Mouse (Mus musculus) c-Kit-positive CD71-positive TER-119-positive erythroid progenitor cells, embryonic 14.5 days (primary cell): ENCODE data around the gene 1700023F06Rik.
A peak's percentile ranks its signal among the peaks of the same experiment; 100 is the strongest.

Source experiments
- DNase-seq: peaks from one replicate; pipeline ENCODE4 v3.0.0-alpha.2; 2013; ENCODE audit warnings: low spot score

1700023F06Rik gene

GRCm38 (mm10) chr11:103208458-103208857 is at the start of gene 1700023F06Rik:
TSS of gene 1700023F06Rik (minus strand) at chr11:103208558.
- DNase-seq: no peak

DNA sequence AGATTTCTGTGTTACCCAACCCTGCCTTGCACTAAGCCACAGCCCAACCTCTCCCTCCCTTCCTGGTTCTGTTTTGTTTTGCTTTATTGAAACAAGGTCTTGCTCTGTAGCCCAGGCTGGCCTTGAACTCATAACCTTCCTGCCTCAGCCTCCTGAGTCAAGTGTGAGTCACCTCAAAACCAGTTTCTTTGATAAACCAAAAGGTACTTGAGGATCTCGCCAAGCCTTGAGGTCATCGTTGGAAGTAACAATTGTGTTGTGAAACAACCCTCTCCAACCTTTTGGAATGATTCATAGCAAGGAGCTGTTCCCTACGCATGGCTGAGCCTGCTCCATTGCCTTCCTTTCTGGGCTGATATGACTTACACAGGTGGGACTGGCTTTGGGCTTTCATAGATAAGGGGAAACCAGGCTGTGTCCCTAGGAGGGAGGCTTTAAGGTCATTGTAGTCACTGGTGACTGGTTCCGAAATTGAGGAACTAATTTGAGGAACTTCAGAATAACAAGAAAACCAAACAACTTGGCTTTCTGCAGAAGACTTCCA is 49.7 kb upstream of the 1700023F06Rik start:
- DNase-seq: no peak

- no peak for DNase-seq
These were observed 45.2 kb upstream of the 1700023F06Rik start for GRCm38 (mm10) chr11:103253605-103254004.

GRCm38 (mm10) chr11:103252380-103252779 is 44.0 kb upstream of the 1700023F06Rik start:
- no peak for DNase-seq

GRCm38 (mm10) chr11:103250324-103250723 is 42.0 kb upstream of the 1700023F06Rik start:
- DNase-seq: no peak

DNA sequence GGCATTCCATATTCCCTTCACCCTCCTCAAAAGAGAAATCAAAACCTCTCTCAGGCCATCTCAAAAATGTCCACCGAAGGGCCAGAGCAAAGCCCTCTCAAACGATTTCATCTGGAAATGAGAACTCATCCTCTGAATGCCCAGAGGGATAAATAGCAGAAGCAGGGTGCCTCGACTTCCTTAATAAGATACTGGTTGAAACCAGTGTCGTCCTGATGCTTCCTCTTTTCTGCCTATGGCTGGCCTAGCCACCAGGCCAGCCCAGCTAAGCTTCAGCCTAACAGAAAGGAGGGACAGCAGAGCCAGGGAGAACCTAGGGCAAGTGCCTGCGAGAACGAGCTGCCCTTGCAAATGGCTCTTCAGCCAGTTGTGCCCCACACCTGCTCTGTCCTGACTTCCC is 41.2 kb upstream of the 1700023F06Rik start:
- no peak for DNase-seq

GRCm38 (mm10) chr11:103248837-103249236 is 40.5 kb upstream of the 1700023F06Rik start:
- no peak for DNase-seq

GRCm38 (mm10) chr11:103247504-103248177 is 39.3 kb upstream of the 1700023F06Rik start:
- no peak for DNase-seq

- DNase-seq: no peak
These were observed 38.5 kb upstream of the 1700023F06Rik start for GRCm38 (mm10) chr11:103246731-103247290.

- no peak for DNase-seq
These were observed 37.8 kb upstream of the 1700023F06Rik start for GRCm38 (mm10) chr11:103246081-103246730.

GRCm38 (mm10) chr11:103244856-103245255 is 36.5 kb upstream of the 1700023F06Rik start:
- DNase-seq: no peak

DNA sequence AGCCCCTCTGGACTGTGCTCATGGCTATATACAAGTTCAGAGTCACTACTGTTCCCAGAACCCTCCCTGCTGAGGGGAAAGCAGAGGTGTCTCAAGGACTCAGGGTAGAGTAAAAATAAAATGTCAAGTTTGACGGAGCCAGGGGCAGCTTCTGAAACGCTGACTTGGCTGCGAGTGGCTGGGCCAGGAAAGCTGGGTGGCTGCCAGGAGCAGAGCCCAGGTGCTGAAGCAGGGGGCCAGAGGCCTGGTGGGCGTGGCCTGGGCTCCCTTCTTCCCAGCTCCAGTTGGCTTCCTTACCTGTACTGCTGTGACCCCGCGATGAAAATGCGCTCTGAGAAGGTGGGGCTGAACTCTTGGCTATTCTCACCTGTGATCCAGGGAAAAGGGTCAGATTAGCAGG is 32.4 kb upstream of the 1700023F06Rik start:
- DNase-seq: no peak

DNA sequence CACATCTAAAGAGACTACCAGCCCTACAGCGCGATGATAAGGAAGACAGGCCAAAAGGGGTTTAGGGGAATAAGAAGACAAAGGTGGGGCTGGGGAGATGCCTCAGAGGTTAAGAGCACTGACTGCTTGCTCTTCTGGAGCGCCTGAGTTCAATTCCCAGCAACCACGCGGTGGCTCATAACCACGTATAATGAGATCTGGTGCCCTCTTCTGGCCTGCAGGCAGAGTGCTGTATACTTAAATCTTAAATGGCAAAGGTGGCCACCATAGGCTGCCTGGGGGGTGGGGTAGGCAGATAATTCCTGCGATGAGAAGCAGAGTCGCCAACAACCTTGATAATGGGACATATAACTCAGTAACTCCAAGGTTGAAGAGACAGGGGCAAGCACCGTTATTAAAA is 29.4 kb upstream of the 1700023F06Rik start:
- no peak for DNase-seq

DNA sequence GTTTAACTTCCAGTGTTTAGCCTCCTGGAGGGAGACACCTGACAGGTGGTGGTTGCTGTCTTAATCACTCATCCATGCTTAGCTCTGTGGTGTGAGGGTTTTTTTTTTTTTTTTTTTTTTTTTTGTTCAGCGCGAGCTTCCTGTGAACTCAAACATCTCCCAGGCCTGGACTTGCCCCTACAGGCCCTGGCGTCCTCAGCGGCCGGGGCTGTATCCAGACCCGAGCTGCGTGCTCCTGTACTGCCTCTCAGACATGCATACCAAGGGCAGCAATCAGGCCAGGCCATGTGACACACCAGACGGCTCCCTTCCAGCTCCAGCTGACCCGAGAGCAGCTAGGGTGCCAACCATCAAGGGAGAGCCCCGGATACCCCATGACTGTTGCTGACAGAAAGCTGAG is 28.5 kb upstream of the 1700023F06Rik start:
- no peak for DNase-seq

DNA sequence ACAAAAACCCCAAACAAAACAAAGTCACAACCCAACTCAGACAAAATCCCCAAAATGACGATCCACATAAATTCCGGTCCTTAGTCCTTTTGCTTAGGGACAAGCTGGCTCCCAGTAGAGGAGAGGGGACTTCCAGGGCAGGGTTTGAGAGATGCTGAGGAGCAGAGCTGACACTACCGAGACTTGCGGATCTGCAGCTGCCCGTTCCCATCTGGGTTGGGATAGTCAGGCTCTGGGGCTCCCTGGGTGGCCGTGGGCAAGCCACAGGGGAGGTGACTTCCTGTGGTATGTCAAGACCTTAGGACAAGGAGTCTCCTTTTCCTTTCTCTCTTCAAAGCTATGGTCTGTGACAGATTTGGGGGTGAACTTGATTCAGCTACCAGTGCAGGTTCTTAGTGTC is 28.1 kb upstream of the 1700023F06Rik start:
- no peak for DNase-seq

GRCm38 (mm10) chr11:103235702-103236101 is 27.3 kb upstream of the 1700023F06Rik start:
- DNase-seq: no peak

DNA sequence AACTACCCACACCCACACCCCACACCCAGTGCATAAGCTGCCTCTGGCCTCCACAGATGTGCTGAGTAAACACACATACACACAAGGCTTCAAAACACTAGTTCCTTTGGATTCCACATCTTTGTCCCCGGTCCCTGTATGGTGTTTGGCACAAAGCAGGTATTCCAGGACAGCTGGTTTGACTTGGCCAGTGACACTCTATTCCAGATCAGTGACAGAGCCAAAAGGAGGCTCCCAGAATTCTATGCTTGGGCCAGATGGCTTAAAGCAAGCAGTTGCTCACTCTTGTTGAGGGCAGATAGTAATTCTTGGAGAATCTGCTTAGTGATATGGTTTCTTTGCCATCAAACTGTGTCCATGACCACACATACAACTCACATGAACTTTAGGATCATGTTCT is 26.1 kb upstream of the 1700023F06Rik start:
- no peak for DNase-seq

GRCm38 (mm10) chr11:103232966-103233365 is 24.6 kb upstream of the 1700023F06Rik start:
- DNase-seq: peak; percentile 38

DNA sequence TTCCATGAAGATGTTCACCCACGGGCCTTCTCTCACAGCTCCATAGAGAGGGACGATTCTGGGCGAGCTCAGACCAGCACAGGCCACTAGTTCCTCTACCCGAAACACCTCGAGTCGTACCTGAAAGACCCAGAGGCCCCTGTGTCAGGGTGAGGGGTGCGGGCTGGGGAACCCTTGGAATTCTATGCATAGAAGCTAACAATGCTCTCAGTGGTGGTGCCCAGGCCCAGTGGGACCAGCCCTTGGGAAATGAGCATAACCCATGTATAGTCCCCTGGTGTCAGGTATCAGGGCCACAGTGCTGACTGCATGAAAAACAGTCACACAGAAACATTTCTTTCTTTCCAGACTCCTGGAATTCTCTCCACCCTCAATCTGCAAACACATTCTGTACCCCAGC is 23.0 kb upstream of the 1700023F06Rik start:
- DNase-seq: no peak

- DNase-seq: no peak
These were observed 22.3 kb upstream of the 1700023F06Rik start for GRCm38 (mm10) chr11:103230626-103231025.

DNA sequence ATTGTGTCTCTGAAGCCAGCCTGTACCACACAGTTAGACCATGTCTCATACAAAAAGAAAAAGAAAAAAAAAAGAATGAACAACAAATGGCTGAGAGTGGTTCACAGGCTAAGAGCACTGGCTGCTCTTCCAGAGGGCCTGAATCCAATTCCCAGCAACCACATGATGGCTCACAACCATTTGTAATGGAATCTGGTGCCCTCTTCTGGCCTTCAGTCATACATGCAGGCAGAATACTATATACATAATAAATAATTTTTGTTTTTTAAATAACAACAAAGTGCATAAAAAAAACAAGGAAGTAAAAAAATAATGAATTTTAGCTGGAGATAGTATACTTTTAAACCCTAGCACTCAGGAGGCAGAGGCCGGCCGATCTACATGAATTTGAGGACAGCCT is 21.2 kb upstream of the 1700023F06Rik start:
- DNase-seq: no peak

- no peak for DNase-seq
These were observed 15.6 kb upstream of the 1700023F06Rik start for GRCm38 (mm10) chr11:103223951-103224456.

GRCm38 (mm10) chr11:103223444-103223843 is 15.1 kb upstream of the 1700023F06Rik start:
- DNase-seq: no peak
